Comparison of ENCODE assay signal across 17 mouse cellular contexts in the genomic region with DNA sequence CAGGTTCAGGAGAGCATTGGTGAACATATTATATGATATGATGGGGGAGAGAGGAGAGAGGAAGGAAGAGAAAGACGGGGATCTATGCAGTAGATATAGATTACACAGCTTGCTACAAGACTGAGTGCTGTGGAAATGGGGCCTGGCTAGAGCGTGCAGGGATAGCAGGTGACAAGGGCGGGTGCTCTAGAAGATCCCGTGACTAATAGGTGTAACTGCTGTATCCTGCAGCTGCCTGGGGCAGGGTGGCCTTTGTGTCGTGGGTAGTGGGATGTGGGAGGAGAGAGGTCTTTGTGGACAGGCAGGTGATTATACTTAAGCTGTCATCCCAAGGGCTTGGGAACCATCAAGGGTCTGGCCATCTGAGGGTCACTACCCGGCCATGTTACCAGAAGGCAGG. TPM values are rescaled to one million over a fixed set of nuclear protein-coding genes. Genes with fewer than 3 reads are reported as not detected.
DNase-seq lines count a peak whose midpoint lies in the region; ATAC-seq and TF ChIP-seq lines count a peak whose summit lies in the region.
"Had no signal": no experiment of that assay in that cellular context is flagged by ENCODE, and none has a peak within 500 bp of the region (broad histone marks: within the 10 kb centered on the region; RNA-seq: fewer than 3 reads in every experiment).

No protein-coding gene starts in this region.

- 73% methylated on average over 6 of the region's 6 CpGs for WGBS in heart, adult 2 months
- 67% methylated on average over 6 of the region's 6 CpGs for WGBS in kidney, embryonic 15.5 days
- WGBS in stomach, embryonic 14.5 days, result 77% methylated on average over 6 of the region's 6 CpGs

- no peak for DNase-seq in heart, adult 2 months
- DNase-seq in heart, adult 9 months (ENCODE audit: low spot score in 2 of 2), result no peak
- DNase-seq in kidney, adult 11 months, result no peak
- DNase-seq in adrenal gland, postnatal 14 days, result no peak
- no peak for DNase-seq in urinary bladder, postnatal 36 days (ENCODE audit: low spot score in 2 of 2)
- DNase-seq: cerebellum, adult 18-20 months; layer of hippocampus, adult 9-11 months; lung, postnatal 14 days; right cerebral cortex, adult 18-20 months had no signal

- TF ChIP-seq EP300 in heart, adult 2 months (IDR thresholded peaks at IDR 0.05; ENCODE audit: insufficient read depth, low read depth, low read length), result no peak

- H3K36me3 ChIP-seq in heart, adult 2 months (ENCODE audit: control insufficient read depth, insufficient read depth, low read length), result no peaks in the 10 kb centered on the region
- no peaks in the 10 kb centered on the region for H3K36me3 ChIP-seq in kidney, embryonic 15.5 days
- no peaks in the 10 kb centered on the region for H3K36me3 ChIP-seq in stomach, embryonic 14.5 days (ENCODE audit: control insufficient read depth, insufficient read depth, low read length)
- H3K36me3 ChIP-seq: embryonic facial prominence, embryonic 12.5 days; forebrain, embryonic 10.5 days; liver, embryonic 15.5 days; midbrain, embryonic 10.5 days had no signal

- H3K27ac ChIP-seq in heart, adult 2 months, result peak overlapping the region; percentile 67
- H3K27ac ChIP-seq in kidney, embryonic 15.5 days, result peak overlapping the region; percentile 81
- peak overlapping the region; percentile 77 for H3K27ac ChIP-seq in bone marrow macrophage, adult 2 months (ENCODE audit: insufficient read depth, low read depth, low read length)
- peak overlapping the region; percentile 74; the same call in 1 of the 2 replicates for H3K27ac ChIP-seq in stomach, embryonic 14.5 days (ENCODE audit: low read length)
- H3K27ac ChIP-seq: embryonic facial prominence, embryonic 12.5 days; liver, embryonic 15.5 days had no signal

- TF ChIP-seq POLR2A in heart, adult 2 months (IDR thresholded peaks at IDR 0.05; ENCODE audit: insufficient read depth, low read depth, low read length), result no peak
- no peak for TF ChIP-seq POLR2A in bone marrow macrophage, adult 2 months (IDR thresholded peaks at IDR 0.05; ENCODE audit: borderline replicate concordance, low read depth, low read length)

- no peaks in the 10 kb centered on the region for H3K9me3 ChIP-seq in kidney, embryonic 15.5 days (replicated peaks)
- H3K9me3 ChIP-seq in stomach, embryonic 14.5 days (ENCODE audit: control insufficient read depth, low read depth, low read length), result no peaks in the 10 kb centered on the region
- H3K9me3 ChIP-seq: embryonic facial prominence, embryonic 12.5 days; forebrain, embryonic 10.5 days; liver, embryonic 15.5 days; midbrain, embryonic 10.5 days had no signal

- H3K27me3 ChIP-seq in heart, adult 2 months (ENCODE audit: control insufficient read depth, insufficient read depth, low read length), result no peaks in the 10 kb centered on the region
- H3K27me3 ChIP-seq in kidney, embryonic 15.5 days, result no peaks in the 10 kb centered on the region
- H3K27me3 ChIP-seq in stomach, embryonic 14.5 days (ENCODE audit: control insufficient read depth, insufficient read depth, low read length), result no peaks in the 10 kb centered on the region
- H3K27me3 ChIP-seq: embryonic facial prominence, embryonic 12.5 days; liver, embryonic 15.5 days had no signal

- H3K79me2 ChIP-seq in heart, adult 2 months (replicated peaks; ENCODE audit: control insufficient read depth, insufficient read depth, low read length), result no peaks in the 10 kb centered on the region

- ATAC-seq in kidney, embryonic 15.5 days (replicated peaks; ENCODE audit: low FRiP score), result no peak
- ATAC-seq in stomach, embryonic 14.5 days (ENCODE audit: insufficient number of reproducible peaks, insufficient read depth, low FRiP score, low read depth), result no peak
- ATAC-seq: hindbrain, embryonic 16.5 days had no signal

- no peak overlapping the region for H3K4me3 ChIP-seq in heart, adult 2 months
- no peak overlapping the region for H3K4me3 ChIP-seq in kidney, embryonic 15.5 days (replicated peaks)
- H3K4me3 ChIP-seq in bone marrow macrophage, adult 2 months (ENCODE audit: insufficient read depth, low read length), result no peak overlapping the region
- H3K4me3 ChIP-seq in stomach, embryonic 14.5 days (ENCODE audit: low read depth, low read length), result no peak overlapping the region
- H3K4me3 ChIP-seq: embryonic facial prominence, embryonic 12.5 days; forebrain, embryonic 10.5 days; liver, embryonic 15.5 days; midbrain, embryonic 10.5 days had no signal

- no peak overlapping the region for H3K4me2 ChIP-seq in kidney, embryonic 15.5 days
- no peak overlapping the region for H3K4me2 ChIP-seq in stomach, embryonic 14.5 days (replicated peaks; ENCODE audit: low read depth, low read length)
- H3K4me2 ChIP-seq: embryonic facial prominence, embryonic 12.5 days; liver, embryonic 15.5 days had no signal

- TF ChIP-seq CTCF in heart, adult 2 months (IDR thresholded peaks at IDR 0.05), result no peak
- TF ChIP-seq CTCF in bone marrow macrophage, adult 2 months (IDR thresholded peaks at IDR 0.05; ENCODE audit: low read depth, low read length), result no peak

- peaks cover 18% of the 10 kb centered on the region for H3K4me1 ChIP-seq in heart, adult 2 months (ENCODE audit: control insufficient read depth, insufficient read depth, low read length)
- H3K4me1 ChIP-seq in kidney, embryonic 15.5 days, result peaks cover 32% of the 10 kb centered on the region
- H3K4me1 ChIP-seq in bone marrow macrophage, adult 2 months (ENCODE audit: control insufficient read depth, insufficient read depth, low read length), result peaks cover 39% of the 10 kb centered on the region
- peaks cover 26% of the 10 kb centered on the region; the same call in 1 of the 2 replicates for H3K4me1 ChIP-seq in stomach, embryonic 14.5 days (ENCODE audit: control insufficient read depth, insufficient read depth, low read length)

- no peak overlapping the region for H3K9ac ChIP-seq in heart, adult 2 months (ENCODE audit: low read depth, low read length)
- H3K9ac ChIP-seq in kidney, embryonic 15.5 days, result no peak overlapping the region
- H3K9ac ChIP-seq in stomach, embryonic 14.5 days (replicated peaks; ENCODE audit: low read depth, low read length), result no peak overlapping the region
- H3K9ac ChIP-seq: embryonic facial prominence, embryonic 12.5 days; liver, embryonic 15.5 days had no signal

- intact Hi-C loops in heart, adult 2 months (cut with DNase I), result no loop called here

RNA-seq across cellular contexts. Expression of a gene that starts 13.4 kb away (rescaled TPM):
- total RNA-seq in heart, adult 2 months (2021), result 10 to 100 TPM; 83.8 to 83.9 TPM
- polyA plus RNA-seq in heart, adult 2 months (2012; rRNA removed), result 80.8 and 105 TPM in 2 replicates
- 81.8 and 98.5 TPM in 2 replicates for polyA plus RNA-seq in kidney, embryonic 15.5 days (2015; fragmentation: Nextera tagmentation; extraction: Ambion mirVana)
- 70.9 and 71.7 TPM in 2 replicates for polyA plus RNA-seq in bone marrow macrophage, adult 2 months (2012; ENCODE audit: insufficient read depth, insufficient read length, missing spikeins)
- 111 and 120 TPM in 2 replicates for polyA plus RNA-seq in stomach, embryonic 14.5 days (2014; fragmentation: Nextera tagmentation; extraction: Ambion mirVana)
- total RNA-seq in adrenal gland, postnatal 14 days (2021), result 99.9 and 115 TPM in 2 replicates

RNA-seq across cellular contexts. Expression of a gene that starts 32.2 kb away (rescaled TPM):
- 10 to 100 TPM; 32.0 to 36.3 TPM for total RNA-seq in heart, adult 2 months (2021)
- polyA plus RNA-seq in heart, adult 2 months (2012; rRNA removed), result 31.4 and 31.7 TPM in 2 replicates
- polyA plus RNA-seq in kidney, embryonic 15.5 days (2015; fragmentation: Nextera tagmentation; extraction: Ambion mirVana), result 53.5 and 57.4 TPM in 2 replicates
- 34.5 and 38.7 TPM in 2 replicates for polyA plus RNA-seq in bone marrow macrophage, adult 2 months (2012; ENCODE audit: insufficient read depth, insufficient read length, missing spikeins)
- 56.1 and 60.8 TPM in 2 replicates for polyA plus RNA-seq in stomach, embryonic 14.5 days (2014; fragmentation: Nextera tagmentation; extraction: Ambion mirVana)
- 72.5 and 73.3 TPM in 2 replicates for total RNA-seq in adrenal gland, postnatal 14 days (2021)

RNA-seq across cellular contexts. Expression of a gene that starts 32.2 kb away (rescaled TPM):
- total RNA-seq in heart, adult 2 months (2021), result 10 to 100 TPM; 18.8 to 22.8 TPM
- polyA plus RNA-seq in heart, adult 2 months (2012; rRNA removed), result 9.8 and 15.9 TPM in 2 replicates
- 51.4 and 53.6 TPM in 2 replicates for polyA plus RNA-seq in kidney, embryonic 15.5 days (2015; fragmentation: Nextera tagmentation; extraction: Ambion mirVana)
- polyA plus RNA-seq in bone marrow macrophage, adult 2 months (2012; ENCODE audit: insufficient read depth, insufficient read length, missing spikeins), result 15.1 and 18.1 TPM in 2 replicates
- 49.8 and 58.0 TPM in 2 replicates for polyA plus RNA-seq in stomach, embryonic 14.5 days (2014; fragmentation: Nextera tagmentation; extraction: Ambion mirVana)
- total RNA-seq in adrenal gland, postnatal 14 days (2021), result 32.5 and 34.6 TPM in 2 replicates
